ENCODE assay signal across 20 mouse cellular contexts in the genomic region with DNA sequence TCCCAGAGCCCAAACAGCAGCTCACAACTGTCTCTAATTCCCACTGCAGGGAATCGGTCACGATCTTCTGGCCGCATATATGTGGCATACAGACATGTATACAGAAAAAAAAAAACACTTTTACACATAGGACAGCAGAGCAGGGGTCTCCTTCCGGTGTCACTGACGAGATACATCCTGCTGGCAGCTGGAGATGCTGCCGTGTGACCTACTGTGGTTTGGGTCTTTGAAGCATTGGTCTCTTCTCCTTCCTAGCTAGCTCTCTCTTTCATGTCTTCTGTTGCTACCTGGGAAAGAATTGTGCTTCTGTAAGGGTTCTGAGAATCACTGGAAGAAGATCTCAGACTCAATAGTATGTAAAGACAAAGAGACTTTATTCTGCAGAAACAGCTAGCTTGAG. TPM values are rescaled to one million over a fixed set of nuclear protein-coding genes. Genes with fewer than 3 reads are reported as not detected.
DNase-seq lines count a peak whose midpoint lies in the region; ATAC-seq lines count a peak whose summit lies in the region.
"Had no signal": no experiment of that assay in that cellular context is flagged by ENCODE, and none has a peak within 500 bp of the region (broad histone marks: within the 10 kb centered on the region; RNA-seq: fewer than 3 reads in every experiment).

No protein-coding gene starts in this region.

- peaks cover 30% of the 10 kb centered on the region for H3K4me1 ChIP-seq in heart, embryonic 16.5 days (ENCODE audit: control insufficient read depth, insufficient read depth, low read length)
- peaks cover 16% of the 10 kb centered on the region for H3K4me1 ChIP-seq in heart, embryonic 11.5 days (ENCODE audit: control insufficient read depth, insufficient read depth, low read length)
- peaks cover 18% of the 10 kb centered on the region for H3K4me1 ChIP-seq in limb, embryonic 10.5 days
- peaks cover 6% of the 10 kb centered on the region for H3K4me1 ChIP-seq in forebrain, embryonic 15.5 days
- peaks cover 7% of the 10 kb centered on the region for H3K4me1 ChIP-seq in intestine, embryonic 15.5 days (replicated peaks)
- H3K4me1 ChIP-seq: liver, embryonic 13.5 days had no signal

- no peak overlapping the region for H3K4me3 ChIP-seq in heart, embryonic 16.5 days (ENCODE audit: low read length)
- no peak overlapping the region for H3K4me3 ChIP-seq in heart, embryonic 11.5 days (ENCODE audit: low read depth, low read length)
- H3K4me3 ChIP-seq in limb, embryonic 10.5 days: no peak overlapping the region
- H3K4me3 ChIP-seq in forebrain, embryonic 15.5 days: no peak overlapping the region
- no peak overlapping the region for H3K4me3 ChIP-seq in intestine, embryonic 15.5 days (replicated peaks)
- H3K4me3 ChIP-seq: forebrain, embryonic 13.5 days; liver, embryonic 13.5 days; midbrain, embryonic 12.5 days; myocyte had no signal

- H3K9ac ChIP-seq in heart, embryonic 16.5 days (ENCODE audit: low read length): no peak overlapping the region
- H3K9ac ChIP-seq in heart, embryonic 11.5 days (ENCODE audit: low read depth, low read length): no peak overlapping the region
- H3K9ac ChIP-seq in forebrain, embryonic 15.5 days (replicated peaks): no peak overlapping the region
- H3K9ac ChIP-seq in intestine, embryonic 15.5 days: no peak overlapping the region
- H3K9ac ChIP-seq: forebrain, embryonic 13.5 days; hindbrain, embryonic 14.5 days; liver, embryonic 13.5 days; midbrain, embryonic 12.5 days had no signal

- H3K27ac ChIP-seq in heart, embryonic 16.5 days (ENCODE audit: low read length): peak overlapping the region; percentile 54
- no peak overlapping the region for H3K27ac ChIP-seq in heart, embryonic 11.5 days (ENCODE audit: low read depth, low read length)
- H3K27ac ChIP-seq in limb, embryonic 10.5 days: peak overlapping the region; percentile 46; the same call in 1 of the 2 replicates
- H3K27ac ChIP-seq in forebrain, embryonic 15.5 days (replicated peaks): no peak overlapping the region
- no peak overlapping the region for H3K27ac ChIP-seq in intestine, embryonic 15.5 days
- H3K27ac ChIP-seq: forebrain, embryonic 13.5 days; hindbrain, embryonic 14.5 days; liver, embryonic 13.5 days; midbrain, embryonic 12.5 days had no signal

- H3K36me3 ChIP-seq in heart, embryonic 16.5 days (ENCODE audit: control insufficient read depth, insufficient read depth): no peaks in the 10 kb centered on the region
- H3K36me3 ChIP-seq in heart, embryonic 11.5 days (ENCODE audit: control insufficient read depth, insufficient read depth, low read length): no peaks in the 10 kb centered on the region
- H3K36me3 ChIP-seq in limb, embryonic 10.5 days: no peaks in the 10 kb centered on the region
- no peaks in the 10 kb centered on the region for H3K36me3 ChIP-seq in forebrain, embryonic 15.5 days
- no peaks in the 10 kb centered on the region for H3K36me3 ChIP-seq in intestine, embryonic 15.5 days
- H3K36me3 ChIP-seq: G1E; liver, embryonic 13.5 days; midbrain, embryonic 12.5 days had no signal

- DNase-seq in limb, embryonic 10.5 days (ENCODE audit: low spot score): no peak
- DNase-seq in thymus, postnatal 10 days (ENCODE audit: low spot score in 2 of 2): peak; percentile 46 to 56
- DNase-seq: adrenal gland, adult 8-10 months; cerebellum, adult 8-10 months; kidney, adult 18-20 months; kidney, postnatal 36 days; liver, embryonic 13.5 days; lung, postnatal 4 days; right cerebral cortex, adult 18-20 months had no signal

- ATAC-seq in heart, embryonic 16.5 days (replicated peaks; ENCODE audit: extremely low read depth, insufficient read depth, low FRiP score): no peak
- ATAC-seq in heart, embryonic 11.5 days (replicated peaks; ENCODE audit: insufficient number of reproducible peaks, low FRiP score, low TSS enrichment): no peak
- peak; percentile 78 for ATAC-seq in CD4-positive, CD25-positive, alpha-beta regulatory T cell, adult 4 months
- no peak for ATAC-seq in forebrain, embryonic 15.5 days (replicated peaks)
- no peak for ATAC-seq in intestine, embryonic 15.5 days
- no peak for ATAC-seq in megakaryocyte-erythroid progenitor cell, adult 5-6 weeks (replicated peaks; ENCODE audit: low FRiP score, low TSS enrichment, poor library complexity, severe bottlenecking)
- ATAC-seq: forebrain, embryonic 13.5 days had no signal

- 77% methylated on average over 6 of the region's 6 CpGs for WGBS in heart, embryonic 16.5 days
- WGBS in heart, embryonic 11.5 days (ENCODE audit: insufficient replicate concordance): 68% methylated on average over 6 of the region's 6 CpGs
- WGBS in limb, embryonic 10.5 days: 90% methylated on average over 6 of the region's 6 CpGs
- 87% methylated on average over 6 of the region's 6 CpGs for WGBS in forebrain, embryonic 15.5 days
- 81% methylated on average over 6 of the region's 6 CpGs for WGBS in intestine, embryonic 15.5 days

- no peaks in the 10 kb centered on the region; the same call in 1 of the 2 replicates for H3K9me3 ChIP-seq in heart, embryonic 16.5 days (replicated peaks; ENCODE audit: control insufficient read depth, low read length)
- H3K9me3 ChIP-seq in heart, embryonic 11.5 days (replicated peaks; ENCODE audit: control insufficient read depth, low read length): no peaks in the 10 kb centered on the region
- no peaks in the 10 kb centered on the region for H3K9me3 ChIP-seq in limb, embryonic 10.5 days (replicated peaks)
- H3K9me3 ChIP-seq in forebrain, embryonic 15.5 days: no peaks in the 10 kb centered on the region
- no peaks in the 10 kb centered on the region for H3K9me3 ChIP-seq in intestine, embryonic 15.5 days
- H3K9me3 ChIP-seq: forebrain, embryonic 13.5 days; liver, embryonic 13.5 days; midbrain, embryonic 12.5 days had no signal

- H3K27me3 ChIP-seq in heart, embryonic 16.5 days (ENCODE audit: control insufficient read depth, insufficient read depth, low read length): no peaks in the 10 kb centered on the region
- no peaks in the 10 kb centered on the region for H3K27me3 ChIP-seq in heart, embryonic 11.5 days (ENCODE audit: control insufficient read depth, insufficient read depth, low read length)
- H3K27me3 ChIP-seq in limb, embryonic 10.5 days (ENCODE audit: low read depth, poor library complexity, severe bottlenecking): no peaks in the 10 kb centered on the region
- no peaks in the 10 kb centered on the region for H3K27me3 ChIP-seq in forebrain, embryonic 15.5 days
- no peaks in the 10 kb centered on the region for H3K27me3 ChIP-seq in intestine, embryonic 15.5 days (replicated peaks)
- H3K27me3 ChIP-seq: forebrain, embryonic 13.5 days; liver, embryonic 13.5 days; midbrain, embryonic 12.5 days had no signal

- H3K4me2 ChIP-seq in heart, embryonic 16.5 days (ENCODE audit: low read depth, low read length): no peak overlapping the region
- H3K4me2 ChIP-seq in heart, embryonic 11.5 days: no peak overlapping the region
- H3K4me2 ChIP-seq in forebrain, embryonic 15.5 days (replicated peaks): no peak overlapping the region
- no peak overlapping the region for H3K4me2 ChIP-seq in intestine, embryonic 15.5 days (replicated peaks)
- H3K4me2 ChIP-seq: forebrain, embryonic 13.5 days; hindbrain, embryonic 14.5 days; liver, embryonic 13.5 days; midbrain, embryonic 12.5 days had no signal

RNA-seq across cellular contexts. Expression of a gene that starts 39.1 kb away (rescaled TPM):
- polyA plus RNA-seq in heart, embryonic 16.5 days (2015; fragmentation: Nextera tagmentation; extraction: Ambion mirVana): 23.7 and 24.9 TPM in 2 replicates
- 12.4 and 13.8 TPM in 2 replicates for polyA plus RNA-seq in heart, embryonic 11.5 days (2014; fragmentation: Nextera tagmentation; extraction: Ambion mirVana)
- 10 to 100 TPM; 24.3 to 26.3 TPM for polyA plus RNA-seq in CD4-positive, CD25-positive, alpha-beta regulatory T cell, adult 4 months (2017; shearing (Covaris generic))
- polyA plus RNA-seq in limb, embryonic 10.5 days (2016; fragmentation: Nextera tagmentation; extraction: Ambion mirVana): 9.8 and 14.1 TPM in 2 replicates
- polyA plus RNA-seq in forebrain, embryonic 15.5 days (2015; fragmentation: Nextera tagmentation; extraction: Ambion mirVana): 6.0 and 6.1 TPM in 2 replicates
- 28.3 and 31.8 TPM in 2 replicates for polyA plus RNA-seq in intestine, embryonic 15.5 days (2015; fragmentation: Nextera tagmentation; extraction: Ambion mirVana)
- total RNA-seq in megakaryocyte-erythroid progenitor cell, adult 5-6 weeks (2014; fragmentation: Nextera tagmentation): 5.9 and 9.5 TPM in 2 replicates
- 7.0 and 12.4 TPM in 2 replicates for total RNA-seq in megakaryocyte-erythroid progenitor cell, adult 5-6 weeks (2017)
- polyA plus RNA-seq: G1E had no signal

Comparison
In these comparisons a context has a peak if more than half of its experiments do, and no peak if none do; other contexts are left out.
1. H3K27ac ChIP-seq: peak in heart, embryonic 16.5 days (single experiment) and limb, embryonic 10.5 days (single experiment); none in heart, embryonic 11.5 days (single experiment), forebrain, embryonic 15.5 days (single experiment) and intestine, embryonic 15.5 days (single experiment).